Mouse (Mus musculus) midbrain, embryonic 10.5 days (tissue): Measurements from ENCODE around the gene Hoxb9. TPM values are rescaled to one million over a fixed set of nuclear protein-coding genes. Genes with fewer than 3 reads are reported as not detected.
A peak's percentile ranks its signal among the peaks of the same experiment; 100 is the strongest.

ENCODE experiments used
- DNase-seq: peaks from one replicate; pipeline ENCODE4 v3.0.0-alpha.2; 2017; ENCODE audit warnings: low spot score
- H3K27ac ChIP-seq: fragments of 300-500 bp; sonication (generic); replicated peaks from 2 replicates; pipeline ENCODE4 v1.5.1; 2016; ENCODE audit warnings: mild to moderate bottlenecking
- H3K27me3 ChIP-seq: fragments of 300-500 bp; sonication (generic); 2 replicates; pipeline ENCODE4 v1.6.1; 2016; ENCODE audit warnings: low read depth, mild to moderate bottlenecking; ENCODE audit not compliant: poor library complexity, severe bottlenecking
- H3K36me3 ChIP-seq: fragments of 300-500 bp; sonication (generic); 2 replicates; pipeline ENCODE4 v1.6.1; 2016; ENCODE audit warnings: mild to moderate bottlenecking, moderate library complexity
- H3K4me1 ChIP-seq: fragments of 300-500 bp; sonication (generic); 2 replicates; pipeline ENCODE4 v1.6.1; 2016
- H3K4me3 ChIP-seq: fragments of 300-500 bp; sonication (generic); 2 replicates; pipeline ENCODE4 v1.5.1; 2016; ENCODE audit warnings: mild to moderate bottlenecking, moderate library complexity
- H3K9me3 ChIP-seq: fragments of 300-500 bp; sonication (generic); replicated peaks from 2 replicates; pipeline ENCODE4 v1.6.1; 2016; ENCODE audit warnings: mild to moderate bottlenecking
- WGBS: fragments of 180-500 bp; shearing (Covaris S2); methylation state at CpG from one replicate; pipeline ENCODE4 v1.1.7; 2016; 5-methylcytosine and 5-hydroxymethylcytosine counted together
- polyA plus RNA-seq: library from polyadenylated mRNA; unstranded; fragments of >200 nt; fragmentation: Nextera tagmentation; extraction: Ambion mirVana; gene quantifications from 2 replicates; pipeline ENCODE4 v1.2.1, GENCODE M21; 2016

The Hoxb9 gene
- not detected in 2 replicates for polyA plus RNA-seq

GRCm38 (mm10) chr11:96270996-96271540 lies at the start of gene Hoxb9:
Gene Hoxb9, plus strand, starts transcription at chr11:96271457.
- H3K36me3 ChIP-seq, result no peaks in the 10 kb centered on the region
- no peaks in the 10 kb centered on the region for H3K9me3 ChIP-seq
- no peak within 1 kb of the TSS for H3K27ac ChIP-seq
- DNase-seq, result no peak
- WGBS, result under 1% methylated on average over 40 of the region's 40 CpGs
- H3K4me1 ChIP-seq, result peaks cover 18% of the 10 kb centered on the region
- H3K4me3 ChIP-seq, result no peak within 1 kb of the TSS
- H3K27me3 ChIP-seq, result peaks cover 100% of the 10 kb centered on the region

- H3K27me3 ChIP-seq, result no peaks in the 10 kb centered on the region
- H3K9me3 ChIP-seq, result no peaks in the 10 kb centered on the region; the same call in 1 of the 2 replicates
- DNase-seq, result no peak
- H3K4me1 ChIP-seq, result no peaks in the 10 kb centered on the region
- 48% methylated on average over 2 of the region's 2 CpGs for WGBS
- H3K36me3 ChIP-seq, result no peaks in the 10 kb centered on the region
- H3K4me3 ChIP-seq, result no peak overlapping the region
- no peak overlapping the region for H3K27ac ChIP-seq
Observed at GRCm38 (mm10) chr11:96223813-96224212, 47.4 kb upstream of the Hoxb9 start.

GRCm38 (mm10) chr11:96227676-96228075 lies 43.6 kb upstream of the Hoxb9 start:
- no peaks in the 10 kb centered on the region for H3K36me3 ChIP-seq
- WGBS, result 78% methylated on average over 9 of the region's 9 CpGs
- H3K9me3 ChIP-seq, result no peaks in the 10 kb centered on the region
- H3K27ac ChIP-seq, result no peak overlapping the region
- DNase-seq, result no peak
- H3K27me3 ChIP-seq, result peaks cover 7% of the 10 kb centered on the region; the same call in 1 of the 2 replicates
- no peak overlapping the region for H3K4me3 ChIP-seq
- H3K4me1 ChIP-seq, result no peaks in the 10 kb centered on the region

- WGBS, result 3% methylated on average over 12 of the region's 12 CpGs
- Histone ChIP-seq H3K27ac (no peak overlapping the region), H3K9me3 (no peaks in the 10 kb centered on the region)
Observed at GRCm38 (mm10) chr11:96234906-96235305, 36.4 kb upstream of the Hoxb9 start.

GRCm38 (mm10) chr11:96240211-96240610 lies 31.0 kb upstream of the Hoxb9 start:
- WGBS, result 2% methylated on average over 7 of the region's 7 CpGs
- Histone ChIP-seq H3K4me3 (no peak overlapping the region), H3K9me3 (no peaks in the 10 kb centered on the region), H3K4me1 (no peaks in the 10 kb centered on the region), H3K36me3 (no peaks in the 10 kb centered on the region), H3K27ac (no peak overlapping the region), H3K27me3 (peaks cover 54% of the 10 kb centered on the region)
- DNase-seq, result peak; percentile 49

More at GRCm38 (mm10) chr11:96234906-96235305, 36.4 kb upstream of the Hoxb9 start:
- Histone ChIP-seq H3K27me3 (peaks cover 54% of the 10 kb centered on the region), H3K4me1 (no peaks in the 10 kb centered on the region), H3K36me3 (no peaks in the 10 kb centered on the region), H3K4me3 (no peak overlapping the region)
- peak; percentile 57 for DNase-seq

GRCm38 (mm10) chr11:96250901-96251300 lies 20.4 kb upstream of the Hoxb9 start:
- H3K4me3 ChIP-seq, result no peak overlapping the region
- H3K27ac ChIP-seq, result no peak overlapping the region
- no peaks in the 10 kb centered on the region for H3K9me3 ChIP-seq
- H3K36me3 ChIP-seq, result no peaks in the 10 kb centered on the region
- no peaks in the 10 kb centered on the region for H3K4me1 ChIP-seq
- H3K27me3 ChIP-seq, result peaks cover 100% of the 10 kb centered on the region
- DNase-seq, result peak; percentile 23
- 0% methylated on average over 14 of the region's 14 CpGs for WGBS

- 1% methylated on average over 46 of the region's 46 CpGs for WGBS
- Histone ChIP-seq H3K27me3 (peaks cover 100% of the 10 kb centered on the region), H3K4me1 (no peaks in the 10 kb centered on the region), H3K27ac (no peak overlapping the region), H3K4me3 (no peak overlapping the region), H3K36me3 (no peaks in the 10 kb centered on the region), H3K9me3 (no peaks in the 10 kb centered on the region)
- DNase-seq, result peak; percentile 40
Observed at GRCm38 (mm10) chr11:96251480-96252031, 19.7 kb upstream of the Hoxb9 start.

- Histone ChIP-seq H3K4me3 (no peak overlapping the region), H3K36me3 (no peaks in the 10 kb centered on the region), H3K27ac (no peak overlapping the region), H3K27me3 (peaks cover 100% of the 10 kb centered on the region), H3K9me3 (no peaks in the 10 kb centered on the region), H3K4me1 (no peaks in the 10 kb centered on the region)
- WGBS, result 2% methylated on average over 12 of the region's 12 CpGs
- peak; percentile 17 for DNase-seq
Observed at GRCm38 (mm10) chr11:96252541-96253120, 18.6 kb upstream of the Hoxb9 start.

- H3K27me3 ChIP-seq, result peaks cover 100% of the 10 kb centered on the region
- no peaks in the 10 kb centered on the region for H3K9me3 ChIP-seq
- H3K36me3 ChIP-seq, result no peaks in the 10 kb centered on the region
- no peaks in the 10 kb centered on the region for H3K4me1 ChIP-seq
- WGBS, result 2% methylated on average over 11 of the region's 11 CpGs
- DNase-seq, result peak; percentile 17
- H3K27ac ChIP-seq, result no peak overlapping the region
- H3K4me3 ChIP-seq, result no peak overlapping the region
Observed at GRCm38 (mm10) chr11:96254221-96254620, 17.0 kb upstream of the Hoxb9 start.

- H3K9me3 ChIP-seq, result no peaks in the 10 kb centered on the region
- H3K36me3 ChIP-seq, result no peaks in the 10 kb centered on the region
- H3K4me1 ChIP-seq, result no peaks in the 10 kb centered on the region
- no peak overlapping the region for H3K27ac ChIP-seq
- H3K4me3 ChIP-seq, result no peak overlapping the region
- 1% methylated on average over 39 of the region's 39 CpGs for WGBS
- DNase-seq, result peak; percentile 34
- peaks cover 100% of the 10 kb centered on the region for H3K27me3 ChIP-seq
Observed at GRCm38 (mm10) chr11:96255111-96255995, 15.9 kb upstream of the Hoxb9 start.

- Histone ChIP-seq H3K4me3 (no peak overlapping the region), H3K27ac (no peak overlapping the region), H3K27me3 (peaks cover 100% of the 10 kb centered on the region), H3K36me3 (no peaks in the 10 kb centered on the region), H3K4me1 (no peaks in the 10 kb centered on the region), H3K9me3 (no peaks in the 10 kb centered on the region)
- 1% methylated on average over 14 of the region's 14 CpGs for WGBS
- peak; percentile 26 for DNase-seq
Observed at GRCm38 (mm10) chr11:96255996-96256445, 15.2 kb upstream of the Hoxb9 start.

GRCm38 (mm10) chr11:96257141-96257540 lies 14.1 kb upstream of the Hoxb9 start:
- Histone ChIP-seq H3K4me1 (no peaks in the 10 kb centered on the region), H3K4me3 (no peak overlapping the region), H3K9me3 (no peaks in the 10 kb centered on the region), H3K27ac (no peak overlapping the region), H3K27me3 (peaks cover 100% of the 10 kb centered on the region), H3K36me3 (no peaks in the 10 kb centered on the region)
- DNase-seq, result no peak
- WGBS, result 27% methylated on average over 2 of the region's 2 CpGs
